Mouse (Mus musculus) thymus, adult 2 months (tissue): ENCODE data around the gene Lrrc4c.

Experiments used
- CTCF ChIP-seq: fragments of 200-500 bp; IDR thresholded peaks from 2 replicates; pipeline ENCODE4 v1.5.1; 2012; ENCODE audit warnings: mild to moderate bottlenecking, control low read depth, low read length, moderate library complexity, borderline replicate concordance; ENCODE audit not compliant: control insufficient read depth, poor library complexity, insufficient read depth; ENCODE audit errors: extremely low read depth
- POLR2A ChIP-seq: fragments of 200-500 bp; IDR thresholded peaks from 2 replicates; pipeline ENCODE4 v1.6.1; 2012; ENCODE audit warnings: mild to moderate bottlenecking, low read length, control low read depth, moderate library complexity; ENCODE audit not compliant: control insufficient read depth, poor library complexity, insufficient read depth; ENCODE audit errors: extremely low read depth

DNA sequence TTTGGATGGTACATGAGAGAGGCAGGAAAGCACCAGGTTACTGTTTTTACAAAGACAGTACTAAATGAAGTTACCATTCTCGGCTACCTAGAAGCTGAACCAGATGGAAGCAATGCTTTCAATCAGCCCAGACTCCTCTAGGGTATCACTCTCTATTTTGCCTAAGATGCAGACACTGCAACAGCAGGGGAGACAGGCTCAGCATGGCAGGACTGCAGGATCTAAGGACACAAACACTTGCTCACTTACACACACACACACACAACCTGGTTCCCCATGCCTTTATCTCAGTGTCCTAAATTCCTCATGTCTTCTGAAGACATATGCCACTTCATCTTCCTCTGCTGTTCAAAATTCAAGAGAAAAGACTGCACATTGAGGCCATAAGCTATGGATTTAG, 1167.0 kb downstream of the Lrrc4c start:
- TF ChIP-seq CTCF = no peak
- no peak for TF ChIP-seq POLR2A
